Mouse (Mus musculus) lung, adult 18-20 months (tissue): Measurements from ENCODE around the gene Bcl2l1.

Experiments used
- DNase-seq, 2 experiments: peaks; one replicate each; pipeline ENCODE4 v3.0.0; 2022; ENCODE audit warnings: mixed read lengths in 2 of 2

Gene Bcl2l1

GRCm38 (mm10) chr2:152799954-152800761 is 31.4 kb downstream of the Bcl2l1 start:
- no peak for DNase-seq

- no peak for DNase-seq
Observed at GRCm38 (mm10) chr2:152797589-152797988, 33.9 kb downstream of the Bcl2l1 start.

- DNase-seq: no peak
Observed at GRCm38 (mm10) chr2:152794281-152794827, 37.2 kb downstream of the Bcl2l1 start.

GRCm38 (mm10) chr2:152793381-152793780 is 38.1 kb downstream of the Bcl2l1 start:
- DNase-seq: no peak

GRCm38 (mm10) chr2:152792461-152792860 is 39.1 kb downstream of the Bcl2l1 start:
- peak; percentile 74 to 88 for DNase-seq

GRCm38 (mm10) chr2:152789591-152789999 is 41.9 kb downstream of the Bcl2l1 start:
- peak in 1 of 2 experiments; percentile 77 for DNase-seq

- DNase-seq: peak; percentile 79 to 84
Observed at GRCm38 (mm10) chr2:152788892-152789421, 42.6 kb downstream of the Bcl2l1 start.

GRCm38 (mm10) chr2:152787543-152787942 is 44.0 kb downstream of the Bcl2l1 start:
- no peak for DNase-seq

GRCm38 (mm10) chr2:152787136-152787535 is 44.4 kb downstream of the Bcl2l1 start:
- DNase-seq: no peak

GRCm38 (mm10) chr2:152785446-152786350 is 45.8 kb downstream of the Bcl2l1 start:
- peak; percentile 93 to 96 for DNase-seq

- DNase-seq: peak; percentile 81 to 88
Observed at GRCm38 (mm10) chr2:152784640-152785039, 46.9 kb downstream of the Bcl2l1 start.

- no peak for DNase-seq
Observed at GRCm38 (mm10) chr2:152783241-152783640, 48.3 kb downstream of the Bcl2l1 start.

GRCm38 (mm10) chr2:152782656-152783055 is 48.9 kb downstream of the Bcl2l1 start:
- no peak for DNase-seq

GRCm38 (mm10) chr2:152781031-152781711 is 50.4 kb downstream of the Bcl2l1 start:
- DNase-seq: no peak

- DNase-seq: no peak
Observed at GRCm38 (mm10) chr2:152780466-152780865, 51.1 kb downstream of the Bcl2l1 start.

GRCm38 (mm10) chr2:152777081-152777480 is 54.4 kb downstream of the Bcl2l1 start:
- DNase-seq: no peak

- no peak for DNase-seq
Observed at GRCm38 (mm10) chr2:152776435-152776834, 55.1 kb downstream of the Bcl2l1 start.

- no peak for DNase-seq
Observed at GRCm38 (mm10) chr2:152776019-152776418, 55.5 kb downstream of the Bcl2l1 start.

GRCm38 (mm10) chr2:152775357-152775756 is 56.2 kb downstream of the Bcl2l1 start:
- DNase-seq: no peak

GRCm38 (mm10) chr2:152772231-152772630 is 59.3 kb downstream of the Bcl2l1 start:
- no peak for DNase-seq

GRCm38 (mm10) chr2:152771571-152771970 is 60.0 kb downstream of the Bcl2l1 start:
- no peak for DNase-seq

- DNase-seq: no peak
Observed at GRCm38 (mm10) chr2:152769677-152770076, 61.9 kb downstream of the Bcl2l1 start.
